Mouse (Mus musculus) gastrocnemius, adult 18-20 months (tissue): Measurements from ENCODE around the gene Stxbp1. TPM values are rescaled to one million over a fixed set of nuclear protein-coding genes. Genes with fewer than 3 reads are reported as not detected.

ENCODE experiments used
- DNase-seq: peaks from one replicate; pipeline ENCODE4 v3.0.0; 2021; ENCODE audit warnings: low spot score
- long read RNA-seq, 2 experiments: library from polyadenylated mRNA; stranded (forward); transcript quantifications; one replicate each; pipeline ENCODE4 v2.0.0; 2021
- total RNA-seq, 2 experiments: library from RNA; stranded (reverse); gene quantifications; 2 replicates each; pipeline ENCODE4 v1.2.3; 2021

Stxbp1 gene
- 1 to 10 TPM; 1.9 to 6.0 TPM for total RNA-seq
- long read RNA-seq, experiment 1, partial matches to known transcripts, result 0 of 3 reads
- long read RNA-seq, experiment 1, other reads (novel, unspliced or antisense), result 1 of 3 reads
- long read RNA-seq, experiment 2, partial matches to known transcripts, result 0 of 3 reads
- long read RNA-seq, experiment 2, other reads (novel, unspliced or antisense), result 1 of 3 reads

GRCm38 (mm10) chr2:32846805-32847467, at the start of gene Stxbp1:
TSS of gene Stxbp1 (minus strand) at chr2:32847245.
- peak; percentile 88 for DNase-seq

- no peak for DNase-seq
These were observed 49.6 kb upstream of the Stxbp1 start for GRCm38 (mm10) chr2:32896507-32897147.

- no peak for DNase-seq
These were observed 48.6 kb upstream of the Stxbp1 start for GRCm38 (mm10) chr2:32895606-32896106.

GRCm38 (mm10) chr2:32894097-32894496, 47.1 kb upstream of the Stxbp1 start:
- no peak for DNase-seq

- DNase-seq, result no peak
These were observed 45.4 kb upstream of the Stxbp1 start for GRCm38 (mm10) chr2:32892490-32892889.

- DNase-seq, result no peak
These were observed 44.2 kb upstream of the Stxbp1 start for GRCm38 (mm10) chr2:32891278-32891677.

GRCm38 (mm10) chr2:32890280-32890679, 43.2 kb upstream of the Stxbp1 start:
- DNase-seq, result no peak

- DNase-seq, result no peak
These were observed 41.5 kb upstream of the Stxbp1 start for GRCm38 (mm10) chr2:32888551-32888950.

- DNase-seq, result no peak
These were observed 41.0 kb upstream of the Stxbp1 start for GRCm38 (mm10) chr2:32888029-32888428.

- no peak for DNase-seq
These were observed 37.7 kb upstream of the Stxbp1 start for GRCm38 (mm10) chr2:32884745-32885144.

- no peak for DNase-seq
These were observed 35.4 kb upstream of the Stxbp1 start for GRCm38 (mm10) chr2:32882283-32883043.

- peak; percentile 75 for DNase-seq
These were observed 34.7 kb upstream of the Stxbp1 start for GRCm38 (mm10) chr2:32881723-32882122.

GRCm38 (mm10) chr2:32881054-32881453, 34.0 kb upstream of the Stxbp1 start:
- DNase-seq, result no peak

- no peak for DNase-seq
These were observed 32.5 kb upstream of the Stxbp1 start for GRCm38 (mm10) chr2:32879593-32879992.

GRCm38 (mm10) chr2:32878396-32878795, 31.4 kb upstream of the Stxbp1 start:
- no peak for DNase-seq

- DNase-seq, result no peak
These were observed 30.8 kb upstream of the Stxbp1 start for GRCm38 (mm10) chr2:32877761-32878393.

GRCm38 (mm10) chr2:32877303-32877702, 30.3 kb upstream of the Stxbp1 start:
- DNase-seq, result no peak

- no peak for DNase-seq
These were observed 29.7 kb upstream of the Stxbp1 start for GRCm38 (mm10) chr2:32876490-32877302.

- DNase-seq, result peak; percentile 81
These were observed 28.8 kb upstream of the Stxbp1 start, which contains the start of gene Fam129b for GRCm38 (mm10) chr2:32875675-32876489. TSS of gene Fam129b (plus strand) at chr2:32876114.
